Mouse (Mus musculus): Measurements from ENCODE around the gene Gsta2.
"Not testable (repeated sequence)": the region's sequence is repeated elsewhere in the genome, so short reads cannot be mapped to it uniquely, and the experiment has no call there.

The Gsta2 gene

GRCm38 (mm10) chr9:78299143-78299542, 56.4 kb downstream of the Gsta2 start:
- not testable (repeated sequence) for DNase-seq (ENCODE audit: low spot score)

DNA sequence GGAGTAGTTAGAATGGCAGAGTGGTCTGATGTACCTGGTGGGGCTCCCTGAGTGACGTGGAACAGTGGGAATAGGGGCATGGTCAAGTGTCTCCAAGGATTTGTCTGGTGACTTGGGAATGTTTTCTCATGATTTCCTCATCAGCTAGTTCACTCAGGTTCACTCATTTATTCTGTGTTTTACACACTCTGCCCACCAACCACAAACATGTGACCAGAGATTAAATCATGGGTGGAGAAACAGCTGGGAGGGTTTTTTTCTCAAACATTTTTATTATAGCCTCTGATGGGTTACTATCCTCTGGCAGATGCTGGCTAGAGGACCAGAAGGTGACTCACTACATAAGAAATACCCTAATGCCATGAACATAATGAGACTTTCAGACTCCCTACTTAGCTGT, 57.4 kb downstream of the Gsta2 start:
- DNase-seq (ENCODE audit: low spot score) = no peak

DNA sequence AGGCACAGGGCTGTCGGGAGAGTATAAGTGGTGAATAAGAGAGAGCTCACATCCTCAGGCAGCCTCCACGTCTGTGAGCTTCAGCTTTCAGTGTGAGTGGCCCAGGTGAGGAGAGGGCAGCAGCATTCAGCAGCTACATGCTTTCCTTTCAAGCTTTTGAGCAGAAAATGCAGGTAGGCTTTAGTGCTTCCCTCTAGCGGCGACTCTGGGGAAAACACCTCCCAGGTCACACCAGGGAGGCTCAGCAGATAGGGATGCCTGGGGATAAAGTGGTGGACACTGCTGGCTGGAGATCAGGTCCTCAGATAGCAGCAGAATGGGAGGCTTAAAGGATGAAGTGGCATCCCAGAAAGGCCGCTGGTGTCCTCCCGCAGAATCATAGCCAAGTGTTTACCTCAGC, 59.5 kb downstream of the Gsta2 start:
- DNase-seq (ENCODE audit: low spot score) = not testable (repeated sequence)

DNA sequence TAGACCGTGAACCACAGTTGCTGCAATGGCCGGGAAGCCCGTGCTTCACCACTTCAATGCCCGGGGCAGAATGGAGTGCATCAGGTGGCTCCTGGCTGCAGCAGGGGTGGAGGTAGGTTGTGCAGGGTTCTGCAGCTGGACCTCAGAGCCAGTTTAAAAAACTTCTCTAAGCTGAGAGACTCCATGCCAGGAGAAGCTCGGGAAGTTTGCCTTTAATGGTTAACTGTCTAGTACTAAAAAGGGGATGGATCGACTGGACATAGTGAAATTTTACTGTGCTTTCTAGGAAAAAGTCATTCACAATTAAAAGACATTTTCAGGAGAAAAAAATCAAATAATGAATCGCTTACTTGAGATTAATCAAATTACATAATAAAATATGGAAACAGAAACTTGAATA, 60.8 kb downstream of the Gsta2 start:
- not testable (repeated sequence) for DNase-seq (ENCODE audit: low spot score)

- not testable (repeated sequence) for DNase-seq (ENCODE audit: low spot score)
Observed at GRCm38 (mm10) chr9:78293683-78294082, 61.9 kb downstream of the Gsta2 start.

DNA sequence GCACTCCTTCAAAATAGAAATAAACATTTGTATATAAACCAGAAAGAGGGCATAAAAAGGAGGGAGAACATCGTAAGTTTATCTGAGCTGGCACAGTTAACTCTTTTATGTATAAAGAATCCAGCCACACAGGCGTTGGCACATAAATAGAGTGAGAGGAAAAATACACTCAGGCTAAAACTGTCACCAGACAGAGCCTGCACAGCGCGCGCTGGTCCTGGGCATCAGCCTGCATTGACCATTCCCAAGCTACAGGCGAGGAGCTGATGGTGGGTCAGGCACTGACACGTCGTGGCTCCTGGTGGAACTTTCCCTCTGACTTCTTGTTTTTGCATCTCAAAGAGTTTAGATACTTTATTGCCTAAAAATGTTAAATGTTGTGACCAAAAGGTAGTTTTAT, 63.1 kb downstream of the Gsta2 start:
- not testable (repeated sequence) for DNase-seq (ENCODE audit: low spot score)

GRCm38 (mm10) chr9:78289723-78290122, 65.9 kb downstream of the Gsta2 start, which contains the start of gene Gm10639:
TSS of gene Gm10639 (plus strand) at chr9:78289923.
- DNase-seq (ENCODE audit: low spot score) = not testable (repeated sequence)

- not testable (repeated sequence) for DNase-seq (ENCODE audit: low spot score)
Observed at GRCm38 (mm10) chr9:78289063-78289462, 66.5 kb downstream of the Gsta2 start.

- DNase-seq (ENCODE audit: low spot score) = not testable (repeated sequence)
Observed at GRCm38 (mm10) chr9:78282002-78282711, 73.4 kb downstream of the Gsta2 start.
